Mouse (Mus musculus) lung, adult 2 months (tissue): ENCODE data around the gene Hcar2. TPM values are rescaled to one million over a fixed set of nuclear protein-coding genes. Genes with fewer than 3 reads are reported as not detected.

Experiments
- DNase-seq: peaks from one replicate; pipeline ENCODE4 v3.0.0; 2022
- H3K4me1 ChIP-seq: fragments of 200-500 bp; 2 replicates; pipeline ENCODE4 v1.6.1; 2011; ENCODE audit warnings: low read length; ENCODE audit not compliant: control insufficient read depth, insufficient read depth
- H3K4me3 ChIP-seq: fragments of 200-500 bp; replicated peaks from 2 replicates; pipeline ENCODE3; 2011; ENCODE audit warnings: low read depth, mild to moderate bottlenecking, control low read depth, low read length; ENCODE audit errors: extremely low read depth
- CTCF ChIP-seq: fragments of 200-500 bp; IDR thresholded peaks from 2 replicates; pipeline ENCODE4 v1.5.1; 2011; ENCODE audit warnings: mild to moderate bottlenecking, low read length, control low read depth; ENCODE audit not compliant: insufficient read depth
- POLR2A ChIP-seq: fragments of 200-500 bp; IDR thresholded peaks from 2 replicates; pipeline ENCODE4 v1.6.1; 2011; ENCODE audit warnings: low read depth, mild to moderate bottlenecking, control low read depth, low read length, borderline replicate concordance; ENCODE audit errors: extremely low read depth
- WGBS: fragments of 180-500 bp; shearing (Covaris S2); methylation state at CpG from one replicate; pipeline ENCODE4 v1.1.7; 2018; 5-methylcytosine and 5-hydroxymethylcytosine counted together
- polyA plus RNA-seq: library from polyadenylated mRNA; depleted of rRNA; stranded (reverse); fragments of >200 nt; gene quantifications from 2 replicates; pipeline ENCODE4 v1.2.3, GENCODE M21; 2012

Hcar2 gene
- polyA plus RNA-seq, 1 experiment: 12.9 TPM

- no peak for DNase-seq
- TF ChIP-seq CTCF (no peak), POLR2A (no peak)
- WGBS: 63% methylated on average over 4 of the region's 4 CpGs
- H3K4me1 ChIP-seq: no peaks in the 10 kb centered on the region
- no peak overlapping the region for H3K4me3 ChIP-seq
Measured at GRCm38 (mm10) chr5:123869615-123870014, 4.3 kb upstream of the Hcar2 start.

- no peaks in the 10 kb centered on the region for H3K4me1 ChIP-seq
- no peak for DNase-seq
- TF ChIP-seq POLR2A: no peak
- TF ChIP-seq CTCF: no peak
- WGBS: 79% methylated on average over 4 of the region's 4 CpGs
- H3K4me3 ChIP-seq: no peak overlapping the region
Measured at GRCm38 (mm10) chr5:123866457-123866856, 1.2 kb upstream of the Hcar2 start.

GRCm38 (mm10) chr5:123863934-123864333 is 1.4 kb downstream of the Hcar2 start:
- DNase-seq: no peak
- WGBS: 83% methylated on average over 14 of the region's 14 CpGs
- no peak overlapping the region for H3K4me3 ChIP-seq
- no peaks in the 10 kb centered on the region for H3K4me1 ChIP-seq
- TF ChIP-seq CTCF: no peak
- no peak for TF ChIP-seq POLR2A

- peak; percentile 33 for DNase-seq
- TF ChIP-seq POLR2A: no peak
- no peak for TF ChIP-seq CTCF
- H3K4me3 ChIP-seq: peak overlapping the region; percentile 47
- H3K4me1 ChIP-seq: no peaks in the 10 kb centered on the region
- WGBS: 35% methylated on average over 15 of the region's 15 CpGs
Measured at GRCm38 (mm10) chr5:123862374-123863350, 2.6 kb downstream of the Hcar2 start.

GRCm38 (mm10) chr5:123858798-123859197 is 6.5 kb downstream of the Hcar2 start:
- 48% methylated on average over 11 of the region's 11 CpGs for WGBS
- no peak for TF ChIP-seq POLR2A
- TF ChIP-seq CTCF: no peak
- Histone ChIP-seq H3K4me3 (no peak overlapping the region), H3K4me1 (no peaks in the 10 kb centered on the region)
- no peak for DNase-seq

- DNase-seq: no peak
- H3K4me1 ChIP-seq: no peaks in the 10 kb centered on the region
- H3K4me3 ChIP-seq: no peak overlapping the region
- 56% methylated on average over 9 of the region's 9 CpGs for WGBS
- no peak for TF ChIP-seq CTCF
- TF ChIP-seq POLR2A: no peak
Measured at GRCm38 (mm10) chr5:123854511-123854910, 10.8 kb downstream of the Hcar2 start.

- WGBS: 55% methylated on average over 11 of the region's 11 CpGs
- no peak overlapping the region for H3K4me3 ChIP-seq
- TF ChIP-seq POLR2A (no peak), CTCF (no peak)
- no peak for DNase-seq
- H3K4me1 ChIP-seq: no peaks in the 10 kb centered on the region
Measured at GRCm38 (mm10) chr5:123853877-123854504, 11.3 kb downstream of the Hcar2 start.

- Histone ChIP-seq H3K4me1 (no peaks in the 10 kb centered on the region), H3K4me3 (no peak overlapping the region)
- TF ChIP-seq CTCF: no peak
- TF ChIP-seq POLR2A: no peak
- 28% methylated on average over 2 of the region's 2 CpGs for WGBS
- no peak for DNase-seq
Measured at GRCm38 (mm10) chr5:123851398-123851797, 13.9 kb downstream of the Hcar2 start.

- no peak for DNase-seq
- no peak for TF ChIP-seq CTCF
- no peak for TF ChIP-seq POLR2A
- Histone ChIP-seq H3K4me3 (no peak overlapping the region), H3K4me1 (no peaks in the 10 kb centered on the region)
- 83% methylated on average over 14 of the region's 14 CpGs for WGBS
Measured at GRCm38 (mm10) chr5:123844316-123844715, 21.0 kb downstream of the Hcar2 start.
